Mouse (Mus musculus) kidney, embryonic 14.5 days (tissue): ENCODE data around the gene Npas3. TPM values are rescaled to one million over a fixed set of nuclear protein-coding genes. Genes with fewer than 3 reads are reported as not detected.

ENCODE experiments used
- ATAC-seq: fragments of 200-750 bp; cut with Nextera tagmentation; 2 replicates; pipeline ENCODE4 v1.8.0; 2017; ENCODE audit warnings: moderate number of reproducible peaks, mild to moderate bottlenecking, moderate TSS enrichment, moderate library complexity; ENCODE audit not compliant: low FRiP score, low TSS enrichment
- H3K27ac ChIP-seq: fragments of 300-500 bp; sonication (generic); 2 replicates; pipeline ENCODE4 v1.5.1; 2014; ENCODE audit warnings: low read depth, mild to moderate bottlenecking, low read length, moderate library complexity, mixed read lengths
- H3K27me3 ChIP-seq: fragments of 300-500 bp; sonication (generic); 2 replicates; pipeline ENCODE4 v1.6.1; 2014; ENCODE audit warnings: mild to moderate bottlenecking, low read length; ENCODE audit not compliant: control insufficient read depth, insufficient read depth
- H3K36me3 ChIP-seq: fragments of 300-500 bp; sonication (generic); 2 replicates; pipeline ENCODE4 v1.6.1; 2014; ENCODE audit warnings: low read length, mixed read lengths; ENCODE audit not compliant: control insufficient read depth, insufficient read depth
- H3K4me1 ChIP-seq: fragments of 300-500 bp; sonication (generic); 2 replicates; pipeline ENCODE4 v1.6.1; 2014; ENCODE audit warnings: low read length, mixed read lengths; ENCODE audit not compliant: control insufficient read depth, insufficient read depth
- H3K4me2 ChIP-seq: fragments of 300-500 bp; sonication (generic); replicated peaks from 2 replicates; pipeline ENCODE4 v1.6.1; 2014; ENCODE audit warnings: low read depth, mild to moderate bottlenecking, low read length
- H3K4me3 ChIP-seq: fragments of 300-500 bp; sonication (generic); 2 replicates; pipeline ENCODE4 v1.5.1; 2014; ENCODE audit warnings: mild to moderate bottlenecking, low read length
- H3K9ac ChIP-seq: fragments of 300-500 bp; sonication (generic); 2 replicates; pipeline ENCODE4 v1.6.1; 2014; ENCODE audit warnings: low read depth, mild to moderate bottlenecking, low read length, moderate library complexity
- H3K9me3 ChIP-seq: fragments of 300-500 bp; sonication (generic); 2 replicates; pipeline ENCODE4 v1.6.1; 2016; ENCODE audit warnings: low read length; ENCODE audit not compliant: control insufficient read depth
- WGBS: fragments of 180-500 bp; shearing (Covaris S2); extraction: QIAGEN DNeasy Blood & Tissue Kit; methylation state at CpG from one replicate; pipeline ENCODE4 v1.1.7; 2014; 5-methylcytosine and 5-hydroxymethylcytosine counted together
- polyA plus RNA-seq: library from polyadenylated mRNA; unstranded; fragments of >200 nt; fragmentation: Nextera tagmentation; extraction: Ambion mirVana; gene quantifications from 2 replicates; pipeline ENCODE4 v1.2.1, GENCODE M21; 2014

Gene Npas3
- polyA plus RNA-seq, 1 experiment from 2014 or later, result 3.2 TPM

GRCm38 (mm10) chr12:53331800-53332199 is 83.3 kb downstream of the Npas3 start:
- H3K4me3 ChIP-seq, result no peak overlapping the region
- no peak overlapping the region for H3K9ac ChIP-seq
- 84% methylated on average over 3 of the region's 3 CpGs for WGBS

DNA sequence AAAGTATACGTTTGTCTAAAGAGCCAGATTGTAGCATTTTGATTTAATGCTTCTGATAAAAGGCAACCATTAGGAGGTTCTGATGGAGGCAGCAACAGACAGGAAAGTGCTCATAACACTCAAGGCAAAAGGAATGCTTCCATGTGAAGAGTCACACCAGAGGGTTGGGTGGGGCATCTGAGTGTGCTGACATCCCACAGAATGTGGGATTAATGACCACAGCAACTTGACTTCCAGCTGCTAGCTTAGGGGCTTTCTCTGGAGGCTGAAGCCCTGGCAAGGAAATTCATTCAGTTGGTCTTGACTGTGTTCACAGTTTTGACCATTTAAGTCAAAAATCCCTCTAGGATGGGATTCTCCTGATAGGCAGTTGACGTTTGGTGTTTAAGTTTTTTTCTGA is 84.8 kb downstream of the Npas3 start:
- ATAC-seq, result no peak
- Histone ChIP-seq H3K36me3 (no peaks in the 10 kb centered on the region), H3K9ac (no peak overlapping the region), H3K4me1 (peaks cover 9% of the 10 kb centered on the region; the same call in 1 of the 2 replicates), H3K4me3 (no peak overlapping the region), H3K4me2 (no peak overlapping the region), H3K27me3 (no peaks in the 10 kb centered on the region), H3K9me3 (no peaks in the 10 kb centered on the region), H3K27ac (no peak overlapping the region)
- 71% methylated on average over 2 of the region's 2 CpGs for WGBS

More at GRCm38 (mm10) chr12:53331800-53332199, 83.3 kb downstream of the Npas3 start:
- Histone ChIP-seq H3K27me3 (no peaks in the 10 kb centered on the region), H3K36me3 (no peaks in the 10 kb centered on the region), H3K9me3 (no peaks in the 10 kb centered on the region), H3K4me2 (no peak overlapping the region), H3K4me1 (peaks cover 13% of the 10 kb centered on the region), H3K27ac (no peak overlapping the region)
- no peak for ATAC-seq

DNA sequence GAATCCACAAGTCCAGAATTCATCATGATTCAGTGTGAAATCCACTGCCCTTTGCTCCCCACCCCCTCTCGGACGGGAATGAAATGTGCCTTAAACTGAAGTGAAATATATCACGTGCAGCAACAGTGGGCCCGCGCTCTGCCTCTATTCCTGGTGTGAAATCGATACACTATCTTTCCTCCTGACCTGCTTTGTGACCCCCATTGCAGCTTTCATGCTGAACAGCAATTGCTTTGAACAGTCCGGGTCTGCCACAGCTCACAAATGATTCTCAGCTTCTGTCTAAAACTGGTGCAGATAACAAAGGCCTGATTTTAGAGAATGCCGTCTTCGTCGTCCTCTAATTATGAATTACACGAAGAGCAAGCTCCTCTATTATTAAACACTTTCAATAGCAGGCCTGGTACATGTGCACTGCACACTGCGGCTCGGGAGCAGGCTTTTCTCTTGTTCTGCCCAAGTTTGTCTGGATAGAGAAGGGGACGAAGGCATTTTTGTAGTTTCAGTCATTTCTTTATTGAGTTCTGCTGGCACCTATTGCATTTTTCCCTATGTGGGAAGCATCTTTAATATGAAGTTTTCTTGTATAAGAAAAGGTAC is 90.0 kb downstream of the Npas3 start:
- 27% methylated on average over 14 of the region's 14 CpGs for WGBS
- ATAC-seq, result peak; percentile 55; the same call in 1 of the 2 replicates

GRCm38 (mm10) chr12:53342741-53343140 is 94.3 kb downstream of the Npas3 start:
- WGBS, result 57% methylated on average over 9 of the region's 9 CpGs
- Histone ChIP-seq H3K9ac (no peak overlapping the region), H3K27ac (no peak overlapping the region), H3K4me1 (peaks cover 3% of the 10 kb centered on the region; the same call in 1 of the 2 replicates), H3K27me3 (no peaks in the 10 kb centered on the region), H3K4me3 (no peak overlapping the region), H3K9me3 (no peaks in the 10 kb centered on the region), H3K36me3 (no peaks in the 10 kb centered on the region), H3K4me2 (no peak overlapping the region)
- no peak for ATAC-seq

More for the DNA sequence above, 90.0 kb downstream of the Npas3 start:
- no peak overlapping the region for H3K4me2 ChIP-seq
- no peak overlapping the region for H3K9ac ChIP-seq
- H3K36me3 ChIP-seq, result no peaks in the 10 kb centered on the region
- no peaks in the 10 kb centered on the region for H3K27me3 ChIP-seq
- H3K9me3 ChIP-seq, result no peaks in the 10 kb centered on the region
- no peak overlapping the region for H3K4me3 ChIP-seq
- no peak overlapping the region for H3K27ac ChIP-seq
- peaks cover 3% of the 10 kb centered on the region; the same call in 1 of the 2 replicates for H3K4me1 ChIP-seq

DNA sequence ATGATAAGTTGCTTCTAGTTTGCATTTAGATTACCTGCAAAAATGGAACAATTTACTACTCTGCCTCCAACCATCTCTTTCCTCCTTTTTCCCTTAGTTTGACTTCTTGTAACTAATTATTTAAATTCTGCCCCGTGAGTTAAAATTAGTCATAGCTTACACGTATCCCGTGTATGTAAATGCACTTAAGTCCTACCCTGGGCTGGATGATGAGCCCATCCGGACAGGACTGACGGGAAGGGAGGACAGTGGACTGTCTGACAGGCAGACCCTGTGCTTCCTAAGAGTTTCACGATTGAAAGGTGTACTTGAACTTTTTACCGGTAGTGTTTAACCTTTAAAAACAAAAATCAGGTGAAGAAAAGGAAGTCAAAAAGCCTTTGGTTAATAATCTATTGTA is 103.4 kb downstream of the Npas3 start:
- H3K4me3 ChIP-seq, result no peak overlapping the region
- no peaks in the 10 kb centered on the region for H3K9me3 ChIP-seq
- no peaks in the 10 kb centered on the region for H3K36me3 ChIP-seq
- 87% methylated on average over 7 of the region's 7 CpGs for WGBS
- no peak overlapping the region for H3K9ac ChIP-seq
- H3K27ac ChIP-seq, result no peak overlapping the region
- H3K4me1 ChIP-seq, result no peaks in the 10 kb centered on the region
- ATAC-seq, result no peak
- H3K4me2 ChIP-seq, result no peak overlapping the region
- H3K27me3 ChIP-seq, result no peaks in the 10 kb centered on the region

DNA sequence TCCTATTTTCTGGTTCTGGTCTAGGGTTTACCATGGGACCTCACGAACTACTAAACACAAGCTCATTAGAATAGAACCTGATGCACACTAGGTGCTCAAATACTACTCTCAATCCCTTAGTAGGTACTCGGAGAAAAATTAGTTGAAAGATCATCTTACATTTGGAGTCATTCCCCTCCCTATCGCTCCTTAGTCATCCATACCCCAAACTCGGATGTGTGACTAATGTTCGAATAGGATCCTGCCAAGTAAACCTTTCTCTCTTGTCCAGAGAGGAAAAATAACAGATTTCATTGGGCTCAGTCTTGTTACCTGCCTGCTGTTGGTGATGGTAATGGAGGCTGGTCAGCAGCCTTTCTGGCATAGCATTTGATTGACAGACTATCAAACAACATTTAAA is 117.3 kb downstream of the Npas3 start:
- H3K4me1 ChIP-seq, result no peaks in the 10 kb centered on the region
- no peak for ATAC-seq
- H3K36me3 ChIP-seq, result no peaks in the 10 kb centered on the region
- H3K9me3 ChIP-seq, result no peaks in the 10 kb centered on the region
- H3K9ac ChIP-seq, result no peak overlapping the region
- H3K4me3 ChIP-seq, result no peak overlapping the region
- no peak overlapping the region for H3K27ac ChIP-seq
- WGBS, result 95% methylated on average over 5 of the region's 5 CpGs
- H3K27me3 ChIP-seq, result no peaks in the 10 kb centered on the region
- H3K4me2 ChIP-seq, result no peak overlapping the region

- no peak overlapping the region for H3K27ac ChIP-seq
- no peak overlapping the region for H3K9ac ChIP-seq
- H3K4me1 ChIP-seq, result no peaks in the 10 kb centered on the region
- H3K36me3 ChIP-seq, result no peaks in the 10 kb centered on the region
- H3K4me3 ChIP-seq, result no peak overlapping the region
- H3K4me2 ChIP-seq, result no peak overlapping the region
- ATAC-seq, result no peak
- no peaks in the 10 kb centered on the region for H3K27me3 ChIP-seq
- 69% methylated on average over 8 of the region's 8 CpGs for WGBS
- no peaks in the 10 kb centered on the region for H3K9me3 ChIP-seq
Measured at GRCm38 (mm10) chr12:53384851-53385250, 136.4 kb downstream of the Npas3 start.

DNA sequence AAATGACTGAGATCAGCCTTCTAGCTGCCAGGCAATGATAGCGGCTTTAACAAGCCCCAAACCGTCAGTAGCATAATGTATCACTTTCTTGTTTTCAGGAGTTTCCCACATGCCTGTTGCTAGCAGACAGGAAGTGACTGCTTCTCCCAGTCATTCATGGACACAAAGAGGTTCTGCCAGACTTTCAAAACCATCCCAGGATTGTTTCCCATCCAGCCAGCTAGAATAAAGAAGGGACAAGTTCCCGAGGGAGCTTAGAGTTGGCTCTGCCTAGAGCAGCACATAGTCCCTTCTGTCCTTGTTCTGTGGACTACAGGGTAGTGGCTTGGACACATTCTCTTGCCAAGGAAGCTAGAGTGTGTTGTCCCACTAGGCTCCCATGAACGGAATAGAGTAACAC is 157.4 kb downstream of the Npas3 start:
- Histone ChIP-seq H3K9me3 (no peaks in the 10 kb centered on the region), H3K4me1 (peaks cover 8% of the 10 kb centered on the region; the same call in 1 of the 2 replicates), H3K27me3 (no peaks in the 10 kb centered on the region), H3K4me3 (no peak overlapping the region), H3K27ac (no peak overlapping the region), H3K9ac (no peak overlapping the region), H3K36me3 (no peaks in the 10 kb centered on the region), H3K4me2 (no peak overlapping the region)
- 47% methylated on average over 4 of the region's 4 CpGs for WGBS
- ATAC-seq, result no peak

GRCm38 (mm10) chr12:53407776-53408175 is 159.3 kb downstream of the Npas3 start:
- Histone ChIP-seq H3K4me3 (no peak overlapping the region), H3K27me3 (no peaks in the 10 kb centered on the region), H3K9me3 (no peaks in the 10 kb centered on the region), H3K4me2 (no peak overlapping the region), H3K27ac (no peak overlapping the region), H3K4me1 (peaks cover 8% of the 10 kb centered on the region; the same call in 1 of the 2 replicates), H3K9ac (no peak overlapping the region), H3K36me3 (no peaks in the 10 kb centered on the region)
- ATAC-seq, result no peak
- 33% methylated on average over 3 of the region's 3 CpGs for WGBS
